Mouse (Mus musculus) ES-Bruce4 (cell line): Measurements from ENCODE around the gene Cox16.

Source experiments
- CTCF ChIP-seq: IDR thresholded peaks from one replicate; pipeline ENCODE4 v1.8.1; 2011; ENCODE audit warnings: low read depth, low read length
- POLR2A ChIP-seq: IDR thresholded peaks from one replicate; pipeline ENCODE4 v1.8.1; 2011; ENCODE audit warnings: low read length; ENCODE audit not compliant: insufficient read depth

GRCm38 (mm10) chr12:81315953-81316352 lies 169.0 kb downstream of the Cox16 start:
- TF ChIP-seq POLR2A (no peak), CTCF (no peak)
